Mouse (Mus musculus): Measurements from ENCODE around the gene Ttc28. TPM values are rescaled to one million over a fixed set of nuclear protein-coding genes. Genes with fewer than 3 reads are reported as not detected.

Gene Ttc28
- polyA plus RNA-seq, 1 experiment from 2014 or later = 21.3 TPM

- 73% methylated on average over 4 of the region's 4 CpGs for WGBS
- Histone ChIP-seq H3K4me2 (replicated peaks) (no peak overlapping the region), H3K27me3 (no peaks in the 10 kb centered on the region), H3K36me3 (no peaks in the 10 kb centered on the region), H3K9ac (replicated peaks) (no peak overlapping the region), H3K27ac (no peak overlapping the region), H3K4me1 (replicated peaks) (peaks cover 29% of the 10 kb centered on the region), H3K4me3 (replicated peaks) (no peak overlapping the region), H3K9me3 (0 out of 2 replicates have a peak, but pooled peaks cover 6% of the 10 kb centered on the region)
- ATAC-seq = no peak
Measured at GRCm38 (mm10) chr5:111017319-111017718, 137.7 kb downstream of the Ttc28 start.

DNA sequence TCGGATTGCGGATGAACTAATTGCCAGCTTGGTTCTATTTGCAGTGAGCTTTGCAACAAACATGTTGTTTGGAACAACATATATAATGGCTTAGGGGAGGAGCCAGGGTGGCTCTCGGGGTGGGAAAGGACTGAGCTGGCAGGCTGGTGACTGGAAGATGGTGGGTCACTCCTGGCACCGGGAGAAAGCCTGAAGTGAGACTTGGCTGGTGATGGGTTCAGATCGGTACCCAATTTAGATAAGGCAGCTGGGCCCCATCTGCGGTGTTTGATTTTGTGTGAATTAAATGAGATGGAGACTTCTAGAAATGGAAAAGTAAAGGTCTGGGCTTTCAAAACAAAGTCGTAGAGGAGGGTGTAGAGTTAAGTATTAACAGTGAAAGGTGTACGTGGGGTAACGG, 142.7 kb downstream of the Ttc28 start:
- peak overlapping the region; percentile 85 for H3K27ac ChIP-seq
- no peaks in the 10 kb centered on the region for H3K9me3 ChIP-seq
- no peaks in the 10 kb centered on the region for H3K27me3 ChIP-seq
- no peak overlapping the region for H3K9ac ChIP-seq (replicated peaks)
- no peak overlapping the region for H3K4me2 ChIP-seq (replicated peaks)
- ATAC-seq = no peak
- WGBS = 89% methylated on average over 9 of the region's 9 CpGs
- H3K36me3 ChIP-seq = no peaks in the 10 kb centered on the region
- no peak overlapping the region for H3K4me3 ChIP-seq (replicated peaks)
- peaks cover 57% of the 10 kb centered on the region for H3K4me1 ChIP-seq (replicated peaks)

DNA sequence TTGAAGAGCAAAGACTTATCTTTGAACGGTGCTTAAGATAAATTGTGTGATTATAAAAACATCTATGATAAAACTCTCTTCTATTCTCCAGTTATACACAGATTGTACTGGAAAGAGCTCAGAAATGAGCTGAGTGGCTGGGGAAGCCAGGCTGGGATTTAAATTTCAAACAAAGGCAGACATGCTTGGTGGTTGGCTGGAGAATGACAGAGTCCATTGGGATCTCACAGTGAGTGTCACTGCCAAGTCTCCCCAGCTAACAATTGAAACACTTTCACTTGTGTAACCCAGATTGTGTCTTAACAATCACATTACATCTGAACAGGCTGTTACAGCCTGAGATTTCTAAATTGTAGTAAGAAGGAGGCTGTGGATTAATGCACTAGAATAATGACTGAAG, 143.3 kb downstream of the Ttc28 start:
- H3K27me3 ChIP-seq = no peaks in the 10 kb centered on the region
- no peak overlapping the region for H3K4me3 ChIP-seq (replicated peaks)
- no peak overlapping the region for H3K4me2 ChIP-seq (replicated peaks)
- WGBS = 85% methylated on average over 1 of the region's 1 CpGs
- H3K9me3 ChIP-seq = no peaks in the 10 kb centered on the region
- no peak for ATAC-seq
- peak overlapping the region; percentile 85 for H3K27ac ChIP-seq
- no peak overlapping the region for H3K9ac ChIP-seq (replicated peaks)
- peaks cover 63% of the 10 kb centered on the region for H3K4me1 ChIP-seq (replicated peaks)
- no peaks in the 10 kb centered on the region for H3K36me3 ChIP-seq

- peak overlapping the region; percentile 40; the same call in 1 of the 2 replicates for H3K9ac ChIP-seq (replicated peaks)
- WGBS = 78% methylated on average over 13 of the region's 13 CpGs
- ATAC-seq = peak; percentile 49; the same call in 1 of the 2 replicates
Measured at GRCm38 (mm10) chr5:111024621-111025020, 145.0 kb downstream of the Ttc28 start.

DNA sequence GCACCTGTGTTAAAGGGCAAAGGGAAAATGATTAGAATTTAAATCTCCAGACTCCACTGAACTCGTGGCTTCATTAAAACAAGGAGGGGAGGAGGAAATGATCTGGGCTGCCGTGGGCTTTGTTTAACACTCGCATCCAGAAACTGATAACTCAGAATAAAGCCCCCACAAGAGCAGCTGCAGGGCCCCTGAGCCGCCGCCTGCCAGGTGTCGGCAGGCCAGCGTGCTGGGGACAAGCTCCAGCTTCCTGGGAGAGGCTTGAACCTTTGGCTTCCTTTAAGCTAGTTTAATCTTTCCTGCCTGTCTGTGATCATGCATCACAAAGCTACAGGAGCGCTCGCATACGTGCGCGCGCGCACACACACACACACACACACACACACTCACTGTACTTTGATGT, 145.9 kb downstream of the Ttc28 start:
- H3K9ac ChIP-seq (replicated peaks) = peak overlapping the region; percentile 51; the same call in 1 of the 2 replicates
- 0 out of 2 replicates have a peak overlapping the region, but pooled peaks have one; percentile 13 for H3K4me2 ChIP-seq (replicated peaks)
- no peaks in the 10 kb centered on the region for H3K9me3 ChIP-seq
- H3K36me3 ChIP-seq = no peaks in the 10 kb centered on the region
- 37% methylated on average over 14 of the region's 14 CpGs for WGBS
- no peak for ATAC-seq
- peak overlapping the region; percentile 85 for H3K27ac ChIP-seq
- H3K27me3 ChIP-seq = no peaks in the 10 kb centered on the region
- peaks cover 75% of the 10 kb centered on the region for H3K4me1 ChIP-seq (replicated peaks)
- H3K4me3 ChIP-seq (replicated peaks) = no peak overlapping the region

More at GRCm38 (mm10) chr5:111024621-111025020, 145.0 kb downstream of the Ttc28 start:
- Histone ChIP-seq H3K27me3 (no peaks in the 10 kb centered on the region), H3K27ac (peak overlapping the region; percentile 85), H3K36me3 (no peaks in the 10 kb centered on the region), H3K4me1 (replicated peaks) (peaks cover 70% of the 10 kb centered on the region), H3K4me2 (replicated peaks) (no peak overlapping the region), H3K9me3 (no peaks in the 10 kb centered on the region), H3K4me3 (replicated peaks) (no peak overlapping the region)

DNA sequence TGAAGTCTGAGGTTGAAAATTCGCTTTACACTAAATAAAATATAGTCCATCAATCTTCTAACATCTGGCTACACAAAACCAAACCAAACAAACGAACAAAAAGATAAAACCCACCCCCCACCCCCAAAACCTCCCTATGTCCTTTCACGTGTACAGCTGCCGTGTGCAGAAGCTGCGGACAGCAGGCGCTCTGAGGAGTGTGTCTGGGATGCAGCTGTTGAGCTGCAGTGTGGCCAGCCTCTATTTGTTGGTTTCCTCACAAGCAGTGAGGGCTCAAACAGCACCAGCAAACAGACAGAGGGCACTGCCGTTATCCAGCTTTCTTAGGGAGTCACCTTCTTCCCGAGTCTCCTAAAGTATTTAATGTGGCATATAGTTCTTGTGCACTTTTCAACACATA, 146.6 kb downstream of the Ttc28 start:
- no peak for ATAC-seq
- no peak overlapping the region for H3K4me2 ChIP-seq (replicated peaks)
- 49% methylated on average over 8 of the region's 8 CpGs for WGBS

GRCm38 (mm10) chr5:111028340-111028739, 148.7 kb downstream of the Ttc28 start:
- Histone ChIP-seq H3K27ac (no peak overlapping the region), H3K9ac (replicated peaks) (no peak overlapping the region), H3K9me3 (no peaks in the 10 kb centered on the region), H3K27me3 (no peaks in the 10 kb centered on the region), H3K4me3 (replicated peaks) (no peak overlapping the region), H3K4me1 (replicated peaks) (peaks cover 69% of the 10 kb centered on the region), H3K36me3 (no peaks in the 10 kb centered on the region), H3K4me2 (replicated peaks) (no peak overlapping the region)
- WGBS = 74% methylated on average over 4 of the region's 4 CpGs
- no peak for ATAC-seq

More for the DNA sequence above, 146.6 kb downstream of the Ttc28 start:
- H3K36me3 ChIP-seq = no peaks in the 10 kb centered on the region
- H3K27me3 ChIP-seq = no peaks in the 10 kb centered on the region
- H3K9ac ChIP-seq (replicated peaks) = no peak overlapping the region
- peak overlapping the region; percentile 59; the same call in 1 of the 2 replicates for H3K27ac ChIP-seq
- peaks cover 75% of the 10 kb centered on the region for H3K4me1 ChIP-seq (replicated peaks)
- no peaks in the 10 kb centered on the region for H3K9me3 ChIP-seq
- no peak overlapping the region for H3K4me3 ChIP-seq (replicated peaks)

- Histone ChIP-seq H3K36me3 (no peaks in the 10 kb centered on the region), H3K27ac (no peak overlapping the region), H3K4me3 (replicated peaks) (no peak overlapping the region), H3K9me3 (no peaks in the 10 kb centered on the region), H3K4me1 (replicated peaks) (peaks cover 63% of the 10 kb centered on the region), H3K9ac (replicated peaks) (no peak overlapping the region), H3K27me3 (no peaks in the 10 kb centered on the region), H3K4me2 (replicated peaks) (no peak overlapping the region)
- 87% methylated on average over 9 of the region's 9 CpGs for WGBS
- ATAC-seq = no peak
Measured at GRCm38 (mm10) chr5:111028952-111029351, 149.3 kb downstream of the Ttc28 start.

DNA sequence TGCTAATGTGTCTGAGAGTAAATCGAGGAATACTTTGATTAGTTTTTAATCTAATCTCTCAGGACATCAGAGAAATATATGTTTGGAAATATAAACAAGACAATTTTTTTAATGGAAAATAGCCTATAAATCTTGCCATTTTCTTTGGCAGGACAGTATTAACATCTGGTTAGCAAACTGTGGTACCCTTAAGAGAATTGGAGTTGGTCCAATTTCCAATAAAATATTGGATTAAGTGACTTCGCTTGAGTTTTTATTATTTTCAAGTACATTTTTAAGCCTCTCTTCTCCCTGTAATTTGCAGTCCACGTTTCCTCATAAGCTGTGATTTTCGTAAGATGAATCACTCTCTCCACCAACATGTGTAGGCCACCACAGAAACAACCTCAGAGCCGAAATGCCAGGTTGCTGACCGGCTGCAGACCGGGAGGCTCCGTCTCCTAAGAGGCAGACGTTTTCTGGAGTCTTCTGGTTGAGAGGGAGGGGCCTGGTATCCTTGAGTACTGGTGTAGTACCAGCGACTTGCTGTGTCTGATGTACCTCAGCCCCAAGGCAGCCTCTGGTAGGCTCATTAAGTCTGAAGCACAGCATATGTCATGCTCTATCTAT, 153.2 kb downstream of the Ttc28 start:
- Histone ChIP-seq H3K4me1 (replicated peaks) (peaks cover 43% of the 10 kb centered on the region), H3K9ac (replicated peaks) (no peak overlapping the region), H3K4me3 (replicated peaks) (no peak overlapping the region), H3K9me3 (no peaks in the 10 kb centered on the region), H3K27me3 (no peaks in the 10 kb centered on the region), H3K4me2 (replicated peaks) (no peak overlapping the region), H3K36me3 (no peaks in the 10 kb centered on the region), H3K27ac (no peak overlapping the region)
- no peak for ATAC-seq
- 82% methylated on average over 10 of the region's 10 CpGs for WGBS

GRCm38 (mm10) chr5:111033489-111033888, 153.9 kb downstream of the Ttc28 start:
- Histone ChIP-seq H3K4me3 (replicated peaks) (no peak overlapping the region), H3K4me2 (replicated peaks) (no peak overlapping the region), H3K36me3 (no peaks in the 10 kb centered on the region), H3K27ac (no peak overlapping the region), H3K9ac (replicated peaks) (no peak overlapping the region), H3K27me3 (no peaks in the 10 kb centered on the region), H3K4me1 (replicated peaks) (peaks cover 42% of the 10 kb centered on the region), H3K9me3 (no peaks in the 10 kb centered on the region)
- ATAC-seq = no peak
- 95% methylated on average over 4 of the region's 4 CpGs for WGBS

DNA sequence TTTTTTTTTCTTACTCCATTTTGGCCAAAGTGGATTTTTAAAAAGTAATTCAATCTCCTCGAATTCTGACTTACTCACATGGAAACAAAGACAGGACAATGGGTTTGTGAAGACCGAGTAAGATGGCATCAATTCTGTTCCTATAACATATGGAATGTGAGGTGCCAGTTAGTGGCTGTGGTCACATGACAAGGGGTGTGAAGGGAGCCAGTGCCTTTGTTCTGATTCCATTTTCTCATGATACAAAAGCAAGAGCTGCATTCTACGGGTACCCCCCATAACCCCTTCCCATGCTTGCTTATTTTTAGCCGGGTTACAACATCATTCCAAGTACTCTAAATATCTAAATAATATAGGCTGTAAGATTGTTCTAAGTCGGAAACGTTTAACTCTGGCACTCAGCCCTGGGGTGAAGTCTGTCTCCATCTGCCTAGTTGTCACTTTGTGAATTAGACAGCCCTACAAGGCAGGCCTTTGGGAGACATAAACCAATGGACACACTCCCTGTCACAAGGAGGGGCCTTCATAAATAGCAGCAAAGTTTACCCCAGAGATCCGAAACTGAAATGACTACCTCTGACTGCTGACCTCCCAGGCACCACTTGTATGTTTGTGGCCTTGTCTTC, 157.6 kb downstream of the Ttc28 start:
- H3K9ac ChIP-seq (replicated peaks) = no peak overlapping the region
- no peaks in the 10 kb centered on the region for H3K9me3 ChIP-seq
- WGBS = 79% methylated on average over 7 of the region's 7 CpGs
- H3K4me1 ChIP-seq (replicated peaks) = peaks cover 63% of the 10 kb centered on the region
- H3K4me3 ChIP-seq (replicated peaks) = no peak overlapping the region
- H3K27ac ChIP-seq = peak overlapping the region; percentile 39; the same call in 1 of the 2 replicates
- H3K36me3 ChIP-seq = no peaks in the 10 kb centered on the region
- no peaks in the 10 kb centered on the region for H3K27me3 ChIP-seq
- no peak overlapping the region for H3K4me2 ChIP-seq (replicated peaks)
- no peak for ATAC-seq

- H3K4me3 ChIP-seq (replicated peaks) = no peak overlapping the region
- H3K27ac ChIP-seq = peak overlapping the region; percentile 54
- H3K36me3 ChIP-seq = no peaks in the 10 kb centered on the region
- H3K9me3 ChIP-seq = no peaks in the 10 kb centered on the region
- no peak overlapping the region for H3K4me2 ChIP-seq (replicated peaks)
- 63% methylated on average over 6 of the region's 6 CpGs for WGBS
- no peak for ATAC-seq
- peaks cover 82% of the 10 kb centered on the region for H3K4me1 ChIP-seq (replicated peaks)
- H3K9ac ChIP-seq (replicated peaks) = no peak overlapping the region
- H3K27me3 ChIP-seq = no peaks in the 10 kb centered on the region
Measured at GRCm38 (mm10) chr5:111039771-111040170, 160.2 kb downstream of the Ttc28 start.
